Mouse (Mus musculus) liver, adult 2 months (tissue): Measurements from ENCODE around the gene Tle6.

Experiments
- CTCF ChIP-seq: fragments of 200-500 bp; IDR thresholded peaks from 2 replicates; pipeline ENCODE4 v1.5.1; 2011; ENCODE audit warnings: low read depth, low read length, control low read depth
- POLR2A ChIP-seq: fragments of 200-500 bp; IDR thresholded peaks from 2 replicates; pipeline ENCODE4 v1.6.1; 2011; ENCODE audit warnings: low read length, control low read depth; ENCODE audit not compliant: insufficient read depth; ENCODE audit errors: extremely low read depth

DNA sequence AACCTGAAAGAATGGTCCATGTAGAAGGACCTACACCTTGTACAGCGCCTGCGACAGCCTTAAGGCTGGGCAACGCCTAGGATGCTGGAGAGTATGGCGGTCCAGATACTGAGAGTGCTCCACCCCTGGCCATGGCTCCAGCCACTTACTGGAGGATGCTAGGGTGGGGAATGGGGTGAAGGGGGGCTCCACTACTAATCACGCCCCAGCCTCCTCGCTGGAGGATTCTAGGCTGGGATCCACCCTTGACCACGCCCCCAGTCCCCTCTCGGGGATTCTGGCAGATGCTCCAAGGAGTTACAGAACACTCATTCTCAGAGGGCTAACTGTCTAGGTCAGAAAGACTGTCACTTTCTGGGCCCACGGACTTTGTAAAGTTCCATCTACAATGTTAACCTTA lies 27.9 kb downstream of the Tle6 start:
- TF ChIP-seq CTCF (no peak), POLR2A (no peak)
